In genomic region chr8:51910351-51910750, GRCm38 (mm10) we compare ENCODE assay signal across 28 mouse cellular contexts.
"Had no signal": no experiment of that assay in that cellular context is flagged by ENCODE, and none has a peak within 500 bp of the region (broad histone marks: within the 10 kb centered on the region; RNA-seq: fewer than 3 reads in every experiment).

No protein-coding gene starts in this region.

- H3K4me3 ChIP-seq: embryonic facial prominence, embryonic 10.5 days; embryonic facial prominence, embryonic 12.5 days; embryonic facial prominence, embryonic 13.5 days; embryonic facial prominence, embryonic 15.5 days; erythroblast, embryonic 14.5 days; forebrain, embryonic 10.5 days; forebrain, embryonic 12.5 days; forebrain, embryonic 13.5 days; forebrain, embryonic 15.5 days; gastrocnemius, adult 2 months; heart, adult 2 months had no signal

- DNase-seq: cerebellum, adult 8-10 months; cerebellum, adult 9-10 months; cerebellum, adult 9-11 months; cerebellum, postnatal 10 days; cerebellum, postnatal 14 days; cerebellum, postnatal 25 days; cerebellum, postnatal 36 days; embryo, embryonic 11 days; forebrain, postnatal 0 days; gastrocnemius, adult 2 months; gastrocnemius, postnatal 10 days; gastrocnemius, postnatal 14 days; gastrocnemius, postnatal 25 days; gastrocnemius, postnatal 36 days; heart, adult 11 months; heart, adult 18-20 months; heart, adult 2 months had no signal

- H3K9me3 ChIP-seq: embryonic facial prominence, embryonic 10.5 days; embryonic facial prominence, embryonic 12.5 days; embryonic facial prominence, embryonic 13.5 days; embryonic facial prominence, embryonic 15.5 days; forebrain, embryonic 10.5 days; forebrain, embryonic 12.5 days; forebrain, embryonic 13.5 days; forebrain, embryonic 15.5 days had no signal

- H3K27me3 ChIP-seq: embryonic facial prominence, embryonic 12.5 days; embryonic facial prominence, embryonic 13.5 days; embryonic facial prominence, embryonic 15.5 days; forebrain, embryonic 12.5 days; forebrain, embryonic 13.5 days; forebrain, embryonic 15.5 days had no signal

- ATAC-seq: forebrain, embryonic 13.5 days; forebrain, embryonic 14.5 days; forebrain, embryonic 15.5 days; forebrain, embryonic 16.5 days; forebrain, postnatal 0 days had no signal

- H3K4me1 ChIP-seq: embryonic facial prominence, embryonic 10.5 days; embryonic facial prominence, embryonic 12.5 days; embryonic facial prominence, embryonic 13.5 days; embryonic facial prominence, embryonic 15.5 days; forebrain, embryonic 10.5 days; forebrain, embryonic 12.5 days had no signal

- H3K27ac ChIP-seq: embryonic facial prominence, embryonic 10.5 days; embryonic facial prominence, embryonic 12.5 days; embryonic facial prominence, embryonic 13.5 days; embryonic facial prominence, embryonic 15.5 days; forebrain, embryonic 10.5 days; forebrain, embryonic 12.5 days; forebrain, embryonic 13.5 days; forebrain, embryonic 15.5 days; gastrocnemius, adult 2 months; heart, adult 2 months had no signal

- H3K36me3 ChIP-seq: embryonic facial prominence, embryonic 10.5 days; embryonic facial prominence, embryonic 12.5 days; embryonic facial prominence, embryonic 13.5 days; embryonic facial prominence, embryonic 15.5 days; forebrain, embryonic 10.5 days; forebrain, embryonic 12.5 days; forebrain, embryonic 15.5 days had no signal

- H3K9ac ChIP-seq: embryonic facial prominence, embryonic 12.5 days; embryonic facial prominence, embryonic 13.5 days; embryonic facial prominence, embryonic 15.5 days; forebrain, embryonic 12.5 days; forebrain, embryonic 13.5 days; forebrain, embryonic 15.5 days; forebrain, postnatal 0 days had no signal

- H3K4me2 ChIP-seq: embryonic facial prominence, embryonic 12.5 days; embryonic facial prominence, embryonic 13.5 days; embryonic facial prominence, embryonic 15.5 days; forebrain, embryonic 12.5 days; forebrain, embryonic 13.5 days; forebrain, embryonic 15.5 days had no signal
